Mouse (Mus musculus) retina, postnatal 1 day (tissue): ENCODE measurements around the gene Gnb5.

Experiments
- DNase-seq: peaks from one replicate; pipeline ENCODE4 v3.0.0-alpha.2; 2012

Gene Gnb5

DNA sequence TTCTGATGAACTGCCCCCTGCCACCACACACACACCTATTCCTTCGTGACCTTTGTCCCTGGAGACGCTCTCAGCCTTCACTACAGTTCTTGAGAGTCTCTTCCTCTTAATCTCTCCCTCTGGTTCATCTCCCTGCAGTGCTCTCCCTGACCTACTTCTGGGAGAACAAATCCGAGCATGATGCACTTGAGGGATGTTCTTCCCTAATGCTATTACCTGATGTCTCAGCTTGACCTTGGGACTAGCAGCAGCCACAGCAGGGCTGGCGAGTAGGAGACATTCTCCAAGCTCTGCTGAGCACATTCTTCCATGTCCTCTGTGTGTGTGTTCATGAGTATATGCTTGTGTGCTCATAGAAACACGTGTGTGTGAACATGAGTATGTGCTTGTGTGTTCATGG is 2.5 kb downstream of the Gnb5 start:
- DNase-seq = peak; percentile 53

DNA sequence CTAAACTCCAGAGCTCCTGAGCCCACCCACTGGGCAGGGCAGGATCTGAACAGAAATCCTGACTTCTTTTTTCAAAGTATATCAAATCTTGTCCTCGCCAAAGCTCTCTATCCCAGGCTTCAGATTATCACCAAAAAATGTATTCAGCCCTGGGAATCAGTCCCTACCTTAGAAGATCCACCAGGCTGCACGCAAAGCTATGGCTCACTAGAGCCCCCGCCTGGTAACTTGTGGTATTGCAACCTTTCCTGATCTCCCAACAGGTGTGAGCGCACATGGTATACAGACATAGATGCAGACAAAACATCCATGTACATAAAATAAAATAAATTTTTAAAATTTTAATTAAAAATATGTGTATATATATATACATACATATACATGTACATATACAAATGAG is 5.9 kb downstream of the Gnb5 start:
- peak; percentile 84 for DNase-seq

- DNase-seq = peak; percentile 58
Measured at GRCm38 (mm10) chr9:75313138-75313831, 7.2 kb downstream of the Gnb5 start.

- DNase-seq = peak; percentile 89
Measured at GRCm38 (mm10) chr9:75313832-75314516, 7.9 kb downstream of the Gnb5 start.

- no peak for DNase-seq
Measured at GRCm38 (mm10) chr9:75314517-75315105, 8.5 kb downstream of the Gnb5 start.

DNA sequence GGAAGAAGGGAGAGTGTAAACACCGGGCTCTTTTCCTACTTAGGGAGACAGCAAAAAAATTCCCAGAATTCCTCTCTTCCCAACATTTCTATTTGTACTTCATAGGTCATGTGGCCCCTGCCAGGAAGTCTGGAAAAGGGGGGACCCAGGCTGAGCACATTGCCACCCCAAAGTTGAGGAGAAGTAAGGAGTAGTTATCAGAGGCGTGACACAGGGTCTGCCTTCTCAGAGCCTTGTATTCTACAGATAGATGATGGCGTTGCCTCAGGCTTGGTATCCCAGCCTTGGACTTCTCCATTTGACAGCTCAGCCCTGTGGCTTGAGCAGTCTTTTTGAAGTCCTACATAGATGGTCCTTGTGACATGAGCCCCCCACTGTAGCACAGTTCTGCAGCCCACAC is 9.2 kb downstream of the Gnb5 start:
- DNase-seq = no peak

DNA sequence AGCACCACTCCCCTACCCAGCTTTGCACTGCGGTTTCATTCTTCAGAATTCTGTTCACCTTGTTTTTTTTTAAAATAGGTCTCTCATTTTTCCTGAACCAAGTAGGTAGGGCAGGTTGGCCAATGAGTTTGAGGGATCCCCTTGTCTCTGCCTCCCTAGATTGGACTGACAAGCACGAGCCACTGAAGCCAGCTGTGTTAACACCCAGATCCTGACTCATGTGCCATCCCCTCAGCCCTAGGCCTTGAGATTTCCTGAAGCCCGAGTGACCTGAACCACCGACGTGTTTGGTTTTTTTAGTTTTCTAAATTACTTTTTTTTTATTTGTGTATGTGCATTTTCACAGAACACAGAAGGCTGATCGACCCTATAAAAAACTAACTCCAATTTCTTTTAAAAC is 10.7 kb downstream of the Gnb5 start:
- DNase-seq = no peak

GRCm38 (mm10) chr9:75318196-75318595 is 12.1 kb downstream of the Gnb5 start:
- no peak for DNase-seq

- peak; percentile 75 for DNase-seq
Measured at GRCm38 (mm10) chr9:75319365-75319764, 13.3 kb downstream of the Gnb5 start.

- no peak for DNase-seq
Measured at GRCm38 (mm10) chr9:75322099-75322885, 16.2 kb downstream of the Gnb5 start.

DNA sequence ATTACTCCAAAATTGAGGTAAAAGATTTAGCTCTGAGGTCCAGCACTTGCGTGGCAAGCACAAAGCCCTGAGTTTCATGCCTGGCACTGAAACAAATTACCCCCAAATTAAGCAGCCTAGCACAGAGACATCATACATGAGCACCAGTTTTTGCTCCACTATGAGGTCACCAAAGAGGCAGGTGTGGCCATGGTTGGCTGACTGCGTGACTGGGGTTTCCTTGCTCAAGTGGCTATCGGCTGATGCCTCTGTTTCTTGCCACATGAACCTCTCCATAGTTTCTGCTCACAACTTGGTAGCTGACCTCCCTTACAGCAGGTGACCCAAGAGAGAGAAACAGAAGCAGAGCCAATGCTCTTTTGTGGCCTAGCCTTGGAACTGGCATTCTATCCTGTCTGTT is 22.0 kb downstream of the Gnb5 start:
- DNase-seq = no peak

GRCm38 (mm10) chr9:75330821-75331220 is 24.7 kb downstream of the Gnb5 start:
- no peak for DNase-seq

GRCm38 (mm10) chr9:75334440-75334839 is 28.4 kb downstream of the Gnb5 start:
- DNase-seq = no peak

DNA sequence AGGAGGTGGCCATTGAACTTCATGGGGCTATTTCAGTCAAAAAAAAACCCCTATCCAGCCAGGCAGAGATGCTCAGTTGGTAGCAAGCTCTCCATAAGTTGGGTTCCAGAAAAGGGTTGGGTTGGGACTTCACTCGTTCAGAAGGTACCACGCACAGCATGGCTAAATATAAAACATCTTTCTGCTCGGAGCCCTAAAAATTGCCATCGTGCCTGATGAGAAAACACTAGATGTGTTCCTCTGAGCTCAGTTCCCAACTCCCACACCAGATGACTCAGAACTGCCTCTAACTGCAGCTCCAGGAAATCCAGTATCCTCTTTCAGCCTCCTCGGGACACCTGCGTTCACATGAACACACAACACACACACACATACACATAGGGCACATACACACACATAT is 31.9 kb downstream of the Gnb5 start:
- DNase-seq = no peak

DNA sequence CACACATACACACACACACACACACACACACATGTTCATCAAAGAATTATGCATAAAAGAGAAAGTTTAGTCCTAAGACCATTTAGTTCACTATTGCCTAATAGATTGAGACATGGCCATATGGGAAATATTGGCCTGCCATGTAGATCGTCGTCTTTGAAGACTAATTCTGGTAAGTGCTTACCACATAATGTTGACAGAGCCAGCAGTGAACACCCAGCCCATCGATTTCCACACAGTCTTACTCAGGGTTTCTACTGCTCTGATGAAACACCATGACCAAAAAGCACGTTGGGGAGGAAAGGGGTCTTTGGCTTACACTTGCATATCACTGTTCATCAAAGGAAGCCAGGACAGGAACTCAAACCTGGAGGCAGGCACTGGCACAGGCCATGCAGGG is 36.3 kb downstream of the Gnb5 start:
- no peak for DNase-seq

DNA sequence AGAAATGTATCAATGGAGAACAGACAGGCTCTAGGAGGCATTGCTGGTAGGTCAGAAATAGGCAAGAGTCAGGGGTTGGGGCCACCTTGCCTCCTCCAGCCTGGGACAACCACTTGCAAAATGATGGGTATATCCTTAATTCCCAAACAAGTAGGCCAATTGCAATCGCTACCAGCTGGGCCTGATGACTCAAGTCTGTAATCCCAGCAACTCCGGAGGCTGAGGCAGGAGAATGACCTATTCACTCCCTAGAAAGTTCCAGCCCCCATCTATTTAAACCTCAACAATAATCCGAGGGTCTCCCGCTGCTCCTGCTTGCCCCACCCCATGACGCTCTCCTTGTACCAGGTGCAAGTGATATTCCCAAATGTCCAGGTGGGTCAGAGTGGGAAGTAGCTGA is 41.4 kb downstream of the Gnb5 start, which contains the start of gene Bcl2l10:
Gene Bcl2l10 (plus strand): TSS at position 301 of the 400 bp plus-strand sequence.
- no peak for DNase-seq

DNA sequence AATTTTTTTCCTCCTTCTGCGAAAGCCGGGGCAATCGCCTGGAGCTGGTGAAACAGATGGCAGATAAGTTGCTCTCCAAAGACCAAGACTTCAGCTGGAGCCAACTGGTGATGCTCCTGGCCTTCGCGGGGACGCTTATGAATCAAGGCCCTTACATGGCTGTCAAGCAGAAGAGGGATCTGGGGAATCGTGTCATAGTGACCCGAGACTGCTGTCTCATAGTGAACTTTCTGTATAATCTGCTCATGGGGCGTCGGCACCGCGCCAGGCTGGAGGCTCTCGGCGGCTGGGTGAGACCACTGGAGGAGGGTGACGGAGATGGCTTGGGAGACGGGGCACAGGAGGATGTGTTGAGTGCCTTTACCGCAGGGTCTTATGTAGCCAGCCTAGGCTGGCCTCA is 42.0 kb downstream of the Gnb5 start:
- DNase-seq = no peak

DNA sequence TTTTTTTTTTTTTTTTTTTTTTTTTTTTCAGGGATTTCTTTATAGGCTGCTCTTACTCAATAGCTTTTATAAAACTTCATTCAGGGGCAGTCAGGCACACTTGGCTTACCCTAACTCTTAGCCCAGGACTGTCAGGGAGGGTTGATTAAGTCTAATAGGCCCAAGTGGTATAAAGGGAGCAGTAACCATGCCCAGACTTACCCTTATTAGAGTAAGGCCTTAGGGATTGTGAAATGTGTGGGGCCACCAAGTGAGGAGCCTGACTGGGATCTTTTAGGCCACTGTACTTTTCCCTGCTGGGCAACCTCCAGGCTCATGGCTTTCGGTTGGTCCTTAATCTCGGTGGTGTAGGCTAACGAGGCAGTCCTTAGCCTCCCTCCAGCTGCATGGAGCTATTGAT is 42.6 kb downstream of the Gnb5 start:
- DNase-seq = no peak

GRCm38 (mm10) chr9:75353094-75353493 is 47.0 kb downstream of the Gnb5 start:
- DNase-seq = no peak

DNA sequence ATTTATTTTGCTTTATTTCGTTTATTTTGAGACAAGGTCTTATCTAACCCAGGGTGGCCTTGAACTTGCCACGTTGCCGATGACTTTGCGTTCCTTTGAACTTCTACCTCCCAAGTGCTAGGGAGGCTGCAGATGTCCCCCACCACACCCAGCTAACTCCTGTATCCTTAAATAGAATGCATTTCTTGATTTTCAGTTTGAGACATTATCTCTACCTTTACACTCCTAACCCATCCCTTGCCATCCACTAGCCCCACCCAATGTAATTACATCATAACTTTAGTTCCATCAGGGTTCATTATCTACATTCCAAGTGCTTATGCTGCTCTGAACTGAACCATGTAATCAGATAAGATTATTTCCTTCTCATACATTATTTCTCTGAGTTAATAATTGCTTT is 49.7 kb downstream of the Gnb5 start:
- DNase-seq = no peak

GRCm38 (mm10) chr9:75357087-75357654 is 51.1 kb downstream of the Gnb5 start:
- DNase-seq = no peak

DNA sequence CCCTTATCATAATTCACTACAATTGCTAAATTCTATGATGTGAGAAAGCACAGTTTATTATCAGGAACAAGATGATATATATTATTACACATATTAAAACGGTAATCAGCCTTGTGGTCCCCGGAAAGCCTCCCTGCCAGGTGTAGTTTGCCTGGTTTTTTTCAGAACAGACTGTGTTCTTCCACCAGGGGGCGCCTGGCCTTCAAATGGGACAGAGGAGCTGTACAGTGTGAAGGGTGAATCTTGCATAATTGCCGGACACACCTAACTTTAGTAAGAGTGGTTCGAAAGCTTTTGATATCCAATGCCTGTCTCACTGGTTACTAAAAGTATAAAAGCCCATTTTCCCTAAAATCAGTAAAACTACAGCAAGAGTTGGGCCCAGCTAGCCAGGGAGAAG is 55.6 kb downstream of the Gnb5 start:
- peak; percentile 77 for DNase-seq

DNA sequence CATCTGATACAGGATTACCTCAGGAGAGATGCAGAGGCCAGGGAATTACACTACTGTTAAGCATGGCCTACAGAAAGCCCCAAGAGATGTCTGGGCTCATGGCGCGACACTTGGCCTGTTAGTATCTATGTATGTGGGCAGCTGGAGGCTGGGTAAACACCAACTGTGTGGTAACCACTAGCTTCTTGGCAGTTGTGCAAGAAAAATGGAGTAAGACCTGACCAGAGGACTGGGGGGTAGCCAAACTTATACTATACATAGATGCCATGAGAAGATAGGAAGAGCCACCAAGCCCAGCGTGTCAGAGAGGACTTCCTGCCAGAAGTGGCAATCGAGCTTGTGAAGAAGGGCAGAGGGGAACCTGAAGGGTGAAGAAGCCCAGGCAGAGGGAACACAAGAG is 56.1 kb downstream of the Gnb5 start:
- no peak for DNase-seq
